Mouse (Mus musculus): ENCODE measurements around the gene Arfip2. TPM values are rescaled to one million over a fixed set of nuclear protein-coding genes. Genes with fewer than 3 reads are reported as not detected.

The Arfip2 gene
- polyA plus RNA-seq, 1 experiment from 2014 or later, result 96.9 TPM

DNA sequence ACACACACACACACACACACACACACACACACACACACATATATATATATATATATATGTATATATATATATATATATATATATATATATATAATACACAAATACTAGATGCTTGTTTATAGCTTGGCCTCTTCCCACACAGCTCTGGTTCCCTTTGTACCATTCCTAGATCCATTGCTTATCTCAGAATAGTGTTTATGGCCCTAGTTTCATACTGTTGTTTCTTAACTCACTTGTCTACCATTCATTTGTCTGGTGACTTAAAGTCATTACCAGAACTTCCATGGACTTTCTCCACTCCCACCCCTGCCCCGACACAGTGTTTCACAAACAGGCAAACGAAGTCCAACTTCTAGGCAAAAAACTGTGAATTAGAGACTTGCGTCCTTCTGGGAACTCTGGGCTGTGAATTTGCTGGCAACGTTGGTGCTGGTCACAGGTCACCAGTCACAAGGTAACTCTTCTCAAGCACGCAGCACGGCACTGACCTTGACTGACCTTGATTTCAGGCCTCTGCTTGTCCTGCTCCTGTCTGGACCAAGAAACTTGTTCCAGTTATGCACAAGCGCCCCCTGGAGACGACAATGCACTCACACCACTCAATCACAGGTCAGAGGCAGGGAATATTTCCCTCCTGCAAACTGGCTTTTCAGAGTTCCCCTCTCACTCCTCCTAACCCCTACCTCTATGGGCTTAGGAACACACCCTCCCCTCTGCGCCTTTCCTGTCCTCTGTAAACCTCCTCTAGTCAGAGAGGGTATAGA is 37.2 kb downstream of the Arfip2 start:
- Histone ChIP-seq H3K4me1 (no peaks in the 10 kb centered on the region), H3K36me3 (replicated peaks) (no peaks in the 10 kb centered on the region), H3K4me3 (no peak overlapping the region), H3K27me3 (replicated peaks) (no peaks in the 10 kb centered on the region), H3K4me2 (no peak overlapping the region), H3K9me3 (0 out of 2 replicates have a peak, but pooled peaks cover 3% of the 10 kb centered on the region), H3K27ac (no peak overlapping the region), H3K9ac (no peak overlapping the region)
- 34% methylated on average over 9 of the region's 9 CpGs for WGBS
- ATAC-seq (replicated peaks), result 0 out of 2 replicates have a peak, but pooled peaks have one; percentile 58

DNA sequence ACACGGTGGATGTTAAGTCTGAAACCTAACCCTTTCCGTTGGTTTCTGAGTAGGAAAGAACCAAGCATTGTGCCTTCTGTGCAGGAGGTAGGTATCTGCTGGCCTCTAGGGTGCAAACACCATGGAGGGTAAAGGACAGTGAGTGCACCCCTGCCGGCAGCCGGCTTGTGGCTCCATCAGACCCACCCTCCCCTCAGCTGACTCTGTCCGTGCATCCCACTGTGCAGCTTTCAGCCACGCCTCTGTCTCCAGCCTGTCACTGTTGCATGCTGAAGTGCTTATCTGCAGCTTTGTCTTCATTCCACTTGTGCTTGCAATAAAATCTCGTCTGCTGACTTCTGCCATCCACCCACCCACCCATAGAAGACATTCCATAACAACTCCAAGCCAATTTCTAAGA is 50.1 kb downstream of the Arfip2 start:
- WGBS, result 17% methylated on average over 7 of the region's 7 CpGs
- no peak overlapping the region for H3K27ac ChIP-seq
- H3K4me3 ChIP-seq, result no peak overlapping the region
- H3K36me3 ChIP-seq (replicated peaks), result no peaks in the 10 kb centered on the region
- no peaks in the 10 kb centered on the region for H3K4me1 ChIP-seq
- no peaks in the 10 kb centered on the region for H3K27me3 ChIP-seq (replicated peaks)
- H3K9ac ChIP-seq, result no peak overlapping the region
- no peak overlapping the region for H3K4me2 ChIP-seq
- H3K9me3 ChIP-seq, result no peaks in the 10 kb centered on the region
- no peak for ATAC-seq (replicated peaks)

DNA sequence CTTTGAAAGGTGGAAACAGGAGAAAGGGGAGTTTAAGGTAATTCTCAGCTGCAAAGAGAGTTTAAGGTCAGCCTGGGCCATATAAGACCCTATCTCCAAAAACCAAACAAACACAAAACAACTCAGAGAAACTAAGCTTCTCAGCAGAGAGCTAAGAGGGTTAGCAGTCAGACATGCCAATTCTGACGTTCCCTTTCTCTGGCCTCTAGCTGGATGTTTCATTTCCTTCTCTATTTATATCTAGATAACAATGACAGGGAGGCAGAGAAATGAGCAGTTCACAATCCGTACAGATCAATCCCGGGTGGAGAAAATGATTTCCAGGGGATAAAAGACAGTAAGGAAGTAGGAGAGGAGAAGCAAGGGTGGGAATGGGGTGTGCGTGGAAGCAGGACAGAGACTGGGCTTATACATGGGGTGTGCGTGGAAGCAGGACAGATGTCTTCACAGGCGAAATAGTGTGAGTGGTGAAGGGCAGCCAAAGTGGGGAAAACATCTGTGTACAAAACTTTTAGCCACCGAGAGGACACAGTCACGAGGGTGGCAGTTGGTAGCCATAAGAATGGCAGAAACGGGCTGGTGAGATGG is 51.8 kb downstream of the Arfip2 start:
- 69% methylated on average over 9 of the region's 9 CpGs for WGBS

More for the DNA sequence above, 51.8 kb downstream of the Arfip2 start:
- no peak overlapping the region for H3K27ac ChIP-seq
- no peak overlapping the region for H3K9ac ChIP-seq
- H3K4me3 ChIP-seq, result no peak overlapping the region
- H3K4me1 ChIP-seq, result no peaks in the 10 kb centered on the region
- ATAC-seq (replicated peaks), result no peak
- H3K4me2 ChIP-seq, result no peak overlapping the region
- H3K27me3 ChIP-seq (replicated peaks), result no peaks in the 10 kb centered on the region
- no peaks in the 10 kb centered on the region for H3K36me3 ChIP-seq (replicated peaks)
- H3K9me3 ChIP-seq, result no peaks in the 10 kb centered on the region

Other genes starting within 250 kb of the Arfip2 start
- 51.8 and 52.7 TPM in 2 replicates for gene Fam160a2, start 240.4 kb downstream of the Arfip2 start, polyA plus RNA-seq (2015; fragmentation: Nextera tagmentation; extraction: Ambion mirVana)
- gene Cnga4, start 235.8 kb downstream of the Arfip2 start, polyA plus RNA-seq (2015; fragmentation: Nextera tagmentation; extraction: Ambion mirVana), result 0.09 and 0.10 TPM in 2 replicates
- gene Cckbr, start 214.7 kb downstream of the Arfip2 start, polyA plus RNA-seq (2015; fragmentation: Nextera tagmentation; extraction: Ambion mirVana), result 4.5 and 5.9 TPM in 2 replicates
- gene Cavin3, start 158.1 kb downstream of the Arfip2 start, polyA plus RNA-seq (2015; fragmentation: Nextera tagmentation; extraction: Ambion mirVana), result 27.1 and 33.1 TPM in 2 replicates
- 93.0 and 94.6 TPM in 2 replicates for gene Smpd1, start 86.1 kb downstream of the Arfip2 start, polyA plus RNA-seq (2015; fragmentation: Nextera tagmentation; extraction: Ambion mirVana)
- 319 and 325 TPM in 2 replicates for gene Apbb1, start 58.8 kb downstream of the Arfip2 start, polyA plus RNA-seq (2015; fragmentation: Nextera tagmentation; extraction: Ambion mirVana)
- 0.18 and 0.41 TPM in 2 replicates for gene Hpx, start 40.3 kb downstream of the Arfip2 start, polyA plus RNA-seq (2015; fragmentation: Nextera tagmentation; extraction: Ambion mirVana)
- 106 and 107 TPM in 2 replicates for gene Trim3, start 6.8 kb downstream of the Arfip2 start, polyA plus RNA-seq (2015; fragmentation: Nextera tagmentation; extraction: Ambion mirVana)
- gene Timm10b, start 360 bp downstream of the Arfip2 start, polyA plus RNA-seq (2015; fragmentation: Nextera tagmentation; extraction: Ambion mirVana), result 127 and 140 TPM in 2 replicates
- 12.8 and 18.7 TPM in 2 replicates for gene Gm45799, start 136 bp upstream of the Arfip2 start, polyA plus RNA-seq (2015; fragmentation: Nextera tagmentation; extraction: Ambion mirVana)
- 1.00 and 2.7 TPM in 2 replicates for gene Dnhd1, start 10.4 kb upstream of the Arfip2 start, polyA plus RNA-seq (2015; fragmentation: Nextera tagmentation; extraction: Ambion mirVana)
- gene Ilk, start 96.2 kb upstream of the Arfip2 start, polyA plus RNA-seq (2015; fragmentation: Nextera tagmentation; extraction: Ambion mirVana), result 192 and 207 TPM in 2 replicates
- 22.4 and 22.9 TPM in 2 replicates for gene Rrp8, start 97.0 kb upstream of the Arfip2 start, polyA plus RNA-seq (2015; fragmentation: Nextera tagmentation; extraction: Ambion mirVana)
- gene Taf10, start 103.9 kb upstream of the Arfip2 start, polyA plus RNA-seq (2015; fragmentation: Nextera tagmentation; extraction: Ambion mirVana), result 89.7 and 99.0 TPM in 2 replicates
- 38.7 and 43.4 TPM in 2 replicates for gene Tpp1, start 111.8 kb upstream of the Arfip2 start, polyA plus RNA-seq (2015; fragmentation: Nextera tagmentation; extraction: Ambion mirVana)
- 17.9 and 19.0 TPM in 2 replicates for gene Dchs1, start 147.2 kb upstream of the Arfip2 start, polyA plus RNA-seq (2015; fragmentation: Nextera tagmentation; extraction: Ambion mirVana)
- 173 and 175 TPM in 2 replicates for gene Mrpl17, start 170.7 kb upstream of the Arfip2 start, polyA plus RNA-seq (2015; fragmentation: Nextera tagmentation; extraction: Ambion mirVana)

All from midbrain, embryonic 15.5 days (tissue).